Mouse (Mus musculus) lung, postnatal 0 days (tissue): ENCODE results near the gene Cyp17a1.

Experiments
- CTCF ChIP-seq: IDR thresholded peaks from 2 replicates; pipeline ENCODE4 v1.5.1; 2016; ENCODE audit warnings: antibody characterized with exemption, mild to moderate bottlenecking
- EP300 ChIP-seq: IDR thresholded peaks from 2 replicates; pipeline ENCODE4 v1.6.1; 2016; ENCODE audit warnings: antibody characterized with exemption, mild to moderate bottlenecking, control low read depth

- TF ChIP-seq CTCF = no peak
- TF ChIP-seq EP300 = no peak
Measured at GRCm38 (mm10) chr19:46715016-46715415, 42.0 kb upstream of the Cyp17a1 start.
